Mouse (Mus musculus) small intestine, adult 2 months (tissue): Measurements from ENCODE around the gene AL731706.1.

Experiments
- CTCF ChIP-seq: fragments of 200-500 bp; IDR thresholded peaks from 2 replicates; pipeline ENCODE4 v1.5.1; 2012; ENCODE audit warnings: low read depth, mild to moderate bottlenecking, control low read depth, inconsistent platforms, low read length, moderate library complexity, mixed read lengths; ENCODE audit not compliant: insufficient replicate concordance, insufficient read length; ENCODE audit errors: extremely low read depth
- POLR2A ChIP-seq: fragments of 200-500 bp; IDR thresholded peaks from 2 replicates; pipeline ENCODE4 v1.6.1; 2012; ENCODE audit warnings: low read depth, mild to moderate bottlenecking, control low read depth, inconsistent platforms, low read length, moderate library complexity

DNA sequence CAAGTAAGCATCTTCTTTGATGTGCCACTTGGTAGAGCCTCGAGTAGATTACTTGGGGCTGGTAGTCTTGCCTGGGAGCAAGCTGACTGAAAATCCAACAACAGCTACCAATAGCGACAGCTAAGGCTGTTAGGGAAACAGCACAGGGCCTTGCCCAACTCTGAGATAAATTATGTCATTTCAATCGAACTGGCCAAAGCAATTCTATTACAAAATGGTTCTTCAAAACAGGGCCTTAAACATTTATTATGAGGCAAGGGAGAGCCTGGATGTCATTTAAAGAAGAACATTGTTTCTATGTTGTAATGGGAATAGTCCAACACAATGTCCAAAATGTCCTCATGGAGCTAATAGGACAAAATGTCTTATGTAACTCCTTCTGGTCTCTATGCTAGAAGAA, 40.8 kb downstream of the AL731706.1 start:
- TF ChIP-seq POLR2A: no peak
- TF ChIP-seq CTCF: no peak
